Mouse (Mus musculus) T-helper 17 cell (primary cell): ENCODE measurements around the gene Frmd4b.

Experiments used
- in situ Hi-C, 2 experiments: fragments of 300-600 bp; cut with MboI, MseI; formaldehyde crosslinking; loops; 1 replicate in 1 of 2; 2 replicates in 1 of 2; pipeline ENCODE4 v1.15.1; 2025; ENCODE audit warnings: high pct_unique_total_duplicates in 2 of 2

Frmd4b gene

DNA sequence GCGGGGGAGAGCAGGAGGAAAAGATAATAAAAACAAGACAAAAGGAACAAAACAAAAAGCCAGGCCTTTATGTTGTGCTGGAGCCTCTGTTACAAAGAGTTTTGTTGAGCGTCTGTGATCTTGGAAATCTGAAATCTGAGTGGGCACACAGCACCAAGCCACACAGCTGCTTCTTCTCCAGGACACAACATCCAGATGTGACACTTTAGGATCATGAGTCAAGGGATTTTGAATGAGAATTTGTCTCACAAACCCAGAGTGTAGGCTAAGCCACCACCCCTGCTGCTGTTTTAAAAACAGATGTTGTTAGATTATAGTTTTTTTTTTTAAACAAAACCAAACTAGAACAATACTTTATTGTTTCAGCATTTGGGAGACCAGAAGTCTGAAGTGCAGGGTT, 345.0 kb downstream of the Frmd4b start:
- in situ Hi-C loops, result loop anchor here (25.0 kb wide), 2 partner anchors 435 to 465 kb away; no protein-coding TSS in a partner anchor

DNA sequence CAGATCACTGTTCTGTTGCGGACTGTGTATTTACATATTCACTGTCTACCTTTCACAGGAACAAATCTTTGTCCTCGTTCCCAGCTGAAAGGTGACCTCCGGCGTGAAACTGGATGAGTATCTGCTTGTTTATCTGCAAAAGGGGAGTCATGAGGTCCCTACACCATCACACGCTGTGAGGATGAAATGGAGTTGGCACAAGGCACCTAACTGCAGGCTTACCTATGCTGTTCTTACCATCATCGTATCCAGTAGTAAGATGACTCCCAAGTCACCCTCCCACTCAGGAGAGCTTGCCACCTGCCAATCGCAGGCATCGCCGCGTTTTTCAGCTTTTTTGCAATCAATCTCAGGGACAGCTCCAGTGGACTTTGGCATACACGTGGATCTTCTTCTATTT, 347.7 kb downstream of the Frmd4b start:
- in situ Hi-C loops, result loop anchor here (5.0 to 25.0 kb wide), 3 partner anchors 248 to 468 kb away; no protein-coding TSS in a partner anchor

DNA sequence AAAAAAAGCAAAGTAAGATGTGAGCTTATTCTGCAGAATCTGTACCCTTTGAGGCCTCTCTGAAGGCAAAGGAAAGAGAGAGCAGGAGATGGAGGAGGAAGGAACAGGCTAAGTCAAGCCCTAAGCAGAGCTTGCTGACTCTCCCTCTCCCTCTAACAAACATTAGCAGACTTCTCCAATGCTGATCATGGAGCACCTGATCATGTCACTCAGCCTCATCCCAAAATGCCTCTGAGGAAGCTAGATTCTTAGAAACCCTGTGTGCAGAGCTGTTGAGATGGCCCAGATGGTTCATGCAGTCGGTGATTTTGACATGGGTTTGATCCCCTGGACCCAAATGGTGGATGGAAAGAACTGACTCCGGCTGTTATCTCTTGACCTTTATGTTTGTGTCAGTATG, 350.2 kb downstream of the Frmd4b start:
- in situ Hi-C loops, result loop anchor here (5.0 to 25.0 kb wide), 3 partner anchors 250 to 470 kb away; no protein-coding TSS in a partner anchor

DNA sequence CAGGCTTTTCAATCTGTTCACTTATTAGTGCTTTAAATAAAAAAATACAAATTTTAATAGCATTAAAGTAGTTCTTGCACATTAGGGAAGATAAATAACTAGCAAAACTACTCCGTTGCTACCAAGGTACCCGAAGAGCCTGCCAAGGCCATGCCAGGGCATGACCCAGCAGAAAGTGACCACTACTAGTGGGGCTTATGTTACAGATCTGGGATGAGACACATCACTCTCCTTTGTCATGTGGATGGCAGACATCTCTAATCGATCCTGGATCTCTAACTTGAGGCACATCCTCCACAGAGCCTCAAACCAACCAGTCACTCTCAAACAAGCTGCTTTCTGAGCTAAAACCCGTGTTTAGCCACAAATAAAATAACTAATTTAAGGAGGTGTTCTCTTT, 350.7 kb downstream of the Frmd4b start:
- in situ Hi-C loops, result loop anchor here (5.0 to 25.0 kb wide), 3 partner anchors 251 to 471 kb away; no protein-coding TSS in a partner anchor

DNA sequence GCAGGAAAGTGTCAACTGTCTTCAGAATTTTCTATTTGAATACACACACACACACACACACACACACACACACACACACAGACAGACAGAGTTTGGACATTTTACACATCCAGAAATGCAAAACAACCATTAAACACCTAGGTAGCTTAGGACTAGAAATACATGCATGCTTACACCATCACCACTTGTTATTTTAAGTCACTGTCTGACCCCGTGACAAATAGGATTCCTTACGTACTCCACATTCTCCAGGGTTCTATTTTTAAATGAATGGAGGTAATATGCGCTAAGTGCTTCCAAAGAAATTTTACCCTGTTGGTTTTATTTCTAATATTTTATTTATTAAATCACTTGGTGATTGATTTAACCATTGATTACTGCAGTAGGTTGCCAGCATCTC, 351.6 kb downstream of the Frmd4b start:
- in situ Hi-C loops, result loop anchor here (5.0 to 25.0 kb wide), 3 partner anchors 252 to 472 kb away; no protein-coding TSS in a partner anchor

DNA sequence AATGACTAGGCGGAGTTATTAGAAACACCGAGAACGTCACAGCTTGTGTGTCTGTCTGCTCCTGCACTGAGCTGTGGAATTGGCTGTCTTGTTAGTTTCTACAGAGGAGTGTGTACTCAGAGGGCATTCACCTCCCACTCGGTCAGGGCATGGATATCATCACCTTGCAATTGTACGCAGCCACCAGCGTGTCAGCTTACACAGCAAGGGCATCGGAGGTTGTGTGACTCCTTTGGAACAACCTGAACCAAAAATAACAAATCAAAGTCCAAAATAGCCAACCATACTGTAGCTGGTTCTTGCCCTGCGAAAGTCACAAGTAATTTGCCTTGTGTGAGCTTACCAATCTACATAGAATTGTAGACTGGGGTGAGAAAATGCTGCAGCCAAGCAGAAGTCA, 352.1 kb downstream of the Frmd4b start:
- in situ Hi-C loops, result loop anchor here (5.0 to 25.0 kb wide), 3 partner anchors 252 to 472 kb away; no protein-coding TSS in a partner anchor

DNA sequence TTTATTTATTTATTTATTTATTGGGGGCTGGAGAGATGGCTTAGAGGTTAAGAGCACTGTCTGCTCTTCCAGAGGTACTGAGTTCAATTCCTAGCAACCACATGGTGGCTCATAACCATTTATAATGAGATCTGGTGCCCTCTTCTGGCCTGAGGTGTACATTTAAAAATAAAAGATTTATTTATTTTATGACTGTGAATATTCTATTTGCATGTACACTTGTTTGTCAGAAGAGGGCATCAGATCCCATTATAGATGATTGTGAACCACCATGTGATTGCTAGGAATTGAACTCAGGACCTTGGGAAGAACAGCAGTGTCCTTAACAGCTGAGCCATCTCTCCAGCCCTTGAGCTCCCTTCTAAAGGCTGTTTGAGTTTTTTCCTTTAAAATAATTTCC, 353.6 kb downstream of the Frmd4b start:
- in situ Hi-C loops, result loop anchor here (25.0 kb wide), 2 partner anchors 426 to 474 kb away; no protein-coding TSS in a partner anchor

DNA sequence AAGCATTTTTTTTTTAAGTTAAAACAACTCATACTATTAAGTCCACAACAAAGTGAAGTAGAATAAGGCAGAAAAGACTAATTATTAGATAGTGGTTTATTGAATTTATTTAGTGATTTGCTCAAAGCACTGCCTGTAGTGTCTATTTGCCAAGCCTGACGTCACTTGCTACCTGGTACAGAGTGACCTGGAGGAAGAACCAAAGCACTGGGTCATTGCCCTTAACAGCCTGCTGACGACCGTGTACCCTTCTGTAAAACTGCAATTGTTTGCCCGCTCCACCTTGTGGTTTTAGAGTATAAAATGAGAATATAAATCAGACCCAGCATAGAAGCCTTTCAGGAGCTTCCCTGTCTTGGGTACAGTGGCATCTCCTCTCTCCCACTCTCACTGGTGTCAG, 355.1 kb downstream of the Frmd4b start:
- in situ Hi-C loops, result loop anchor here (25.0 kb wide), 2 partner anchors 425 to 475 kb away; no protein-coding TSS in a partner anchor

DNA sequence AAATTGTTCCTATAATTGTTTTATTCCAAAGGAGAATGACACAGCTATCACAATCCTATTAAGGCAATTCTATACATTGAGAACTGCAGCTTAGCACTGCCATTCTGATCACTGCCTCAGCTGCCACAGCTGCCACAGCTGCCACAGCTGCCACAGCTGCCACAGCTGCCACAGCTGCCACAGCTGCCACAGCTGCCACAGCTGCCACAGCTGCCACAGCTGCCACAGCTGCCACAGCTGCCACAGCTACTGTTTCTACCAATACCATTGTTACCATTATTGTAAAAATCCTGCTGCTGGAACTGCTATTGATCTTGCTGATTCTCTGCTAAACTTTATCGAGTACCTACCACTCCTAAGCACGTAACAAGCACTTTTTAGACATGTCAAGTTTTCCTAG, 357.4 kb downstream of the Frmd4b start:
- in situ Hi-C loops, result loop anchor here (5.0 to 25.0 kb wide), 3 partner anchors 262 to 477 kb away; no protein-coding TSS in a partner anchor

DNA sequence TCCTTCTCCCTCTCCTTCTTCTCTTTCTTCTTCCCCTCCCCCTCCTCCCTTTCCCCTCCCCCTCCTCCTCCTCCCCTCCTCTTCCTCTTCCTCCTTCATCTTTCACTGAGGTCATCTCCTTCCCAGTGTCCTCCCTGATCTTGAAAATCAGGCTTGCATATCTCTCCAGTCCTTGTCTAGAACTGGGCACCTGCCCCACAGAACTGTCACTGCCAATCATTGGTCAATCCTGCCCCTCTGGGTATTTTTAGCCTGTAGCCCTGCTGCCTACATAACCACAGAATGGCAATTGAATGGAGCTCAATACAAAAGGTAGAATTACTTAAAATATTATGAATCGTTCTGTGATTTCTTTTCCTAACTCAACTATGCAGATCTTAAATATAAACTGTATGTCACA, 358.9 kb downstream of the Frmd4b start:
- in situ Hi-C loops, result loop anchor here (5.0 to 25.0 kb wide), 3 partner anchors 264 to 479 kb away; no protein-coding TSS in a partner anchor

DNA sequence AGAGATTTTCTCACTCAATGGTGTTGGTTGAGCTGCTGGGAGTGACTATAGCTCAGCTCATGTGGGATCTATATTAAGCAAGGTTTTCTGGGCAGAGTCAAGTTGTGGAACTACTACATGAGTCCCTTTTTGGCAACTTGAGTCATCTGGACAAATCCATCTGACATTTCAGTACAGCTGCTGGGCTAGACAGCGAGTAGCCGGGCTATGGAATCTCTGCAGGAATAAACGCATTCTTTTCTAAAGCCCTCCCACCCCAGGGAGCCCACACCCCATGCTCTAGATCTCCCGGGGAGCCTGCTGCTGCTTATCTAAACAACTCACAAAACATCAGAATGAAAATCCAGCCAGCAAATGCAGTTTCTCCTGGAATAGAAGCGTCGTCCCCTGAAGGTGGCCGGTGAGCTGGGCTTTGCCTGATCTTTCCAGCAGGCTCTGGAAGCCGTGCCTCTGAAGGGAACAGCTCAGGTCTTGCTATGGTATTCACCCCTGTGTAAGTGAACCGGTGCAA, 364.6 kb downstream of the Frmd4b start, which contains the start of gene Lmod3:
TSS of gene Lmod3 (minus strand) at position 49 of the 511 bp plus-strand sequence.
- in situ Hi-C loops, result loop anchor here (5.0 to 25.0 kb wide), 4 partner anchors 165 to 490 kb away; no protein-coding TSS in a partner anchor

DNA sequence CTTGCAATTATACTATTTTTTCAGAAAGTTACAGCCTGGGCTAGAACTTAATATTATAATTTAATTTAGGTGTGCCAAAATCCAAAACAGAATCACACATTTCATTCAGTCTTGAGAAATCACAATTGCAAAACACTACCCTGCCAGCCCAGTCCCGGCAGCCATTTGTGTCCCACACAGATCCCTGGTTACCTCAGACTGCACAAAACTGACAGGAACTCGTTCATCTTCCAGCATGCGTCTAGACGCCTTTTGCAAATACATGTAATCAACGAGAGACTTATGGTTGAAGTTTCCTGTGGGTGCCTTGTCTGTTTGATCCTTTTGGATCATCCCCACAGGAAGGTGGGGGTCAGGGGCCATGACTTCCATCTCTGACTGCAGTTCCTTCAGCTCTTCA, 365.3 kb downstream of the Frmd4b start:
- in situ Hi-C loops, result loop anchor here (5.0 to 25.0 kb wide), 4 partner anchors 165 to 490 kb away; no protein-coding TSS in a partner anchor

DNA sequence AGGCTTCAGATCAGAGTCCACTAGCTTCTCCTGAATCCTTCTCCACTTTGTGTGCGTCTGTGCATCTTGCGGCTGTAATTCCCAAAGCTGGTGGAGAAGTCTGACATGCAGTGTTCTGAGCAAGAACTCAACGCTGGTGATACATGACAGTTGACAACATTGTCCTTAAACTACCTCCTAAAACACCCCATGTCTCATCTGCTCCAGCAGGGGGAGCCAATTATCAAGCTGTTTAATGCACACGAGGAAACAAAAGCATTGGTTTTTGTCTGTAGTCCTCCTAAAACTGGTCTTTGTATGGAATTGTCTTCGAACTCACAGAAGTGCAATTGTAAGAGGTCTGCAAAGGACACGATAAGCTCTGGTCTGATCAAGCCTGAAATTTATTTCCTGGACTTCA, 366.4 kb downstream of the Frmd4b start:
- in situ Hi-C loops, result loop anchor here (5.0 to 25.0 kb wide), 4 partner anchors 166 to 491 kb away; no protein-coding TSS in a partner anchor

DNA sequence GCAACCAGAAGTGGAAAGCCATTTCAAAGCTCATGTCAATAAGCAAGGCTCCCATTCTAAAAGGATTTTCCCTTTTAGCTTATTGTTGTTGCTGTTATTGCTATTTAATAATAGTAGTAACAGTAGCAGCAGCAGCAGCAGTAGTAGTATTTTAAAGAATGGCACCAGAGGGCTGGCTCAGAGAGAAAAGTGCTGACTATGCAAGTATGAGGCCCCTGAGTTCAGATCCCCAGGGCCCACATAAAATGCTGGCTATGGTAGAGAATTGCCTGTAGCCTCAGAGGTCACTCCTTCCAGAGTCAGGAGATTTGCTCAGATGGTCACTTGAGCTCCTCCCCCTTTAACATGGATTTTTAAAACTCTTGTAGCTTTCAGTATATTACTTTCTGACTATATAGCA, 372.1 kb downstream of the Frmd4b start:
- in situ Hi-C loops, result no loop called here

DNA sequence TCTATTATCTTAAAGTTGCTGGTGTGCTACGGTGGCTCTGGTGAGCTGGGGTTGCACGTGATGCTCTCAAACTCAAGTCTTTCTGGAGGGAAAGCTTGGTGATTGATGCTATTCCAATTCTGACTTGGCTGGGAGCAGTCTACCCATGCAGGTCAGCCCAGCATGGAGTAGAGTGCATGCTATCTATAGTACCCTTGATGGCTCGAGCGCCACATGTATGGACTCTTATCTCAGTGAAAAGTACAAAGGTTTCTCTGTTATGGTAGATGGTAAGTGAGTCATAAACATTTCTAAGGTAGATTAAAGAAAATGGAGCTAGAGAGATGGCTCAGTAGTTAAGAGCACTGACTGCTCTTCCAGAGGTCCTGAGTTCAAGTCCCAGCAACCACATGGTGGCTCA, 374.8 kb downstream of the Frmd4b start:
- in situ Hi-C loops, result no loop called here

DNA sequence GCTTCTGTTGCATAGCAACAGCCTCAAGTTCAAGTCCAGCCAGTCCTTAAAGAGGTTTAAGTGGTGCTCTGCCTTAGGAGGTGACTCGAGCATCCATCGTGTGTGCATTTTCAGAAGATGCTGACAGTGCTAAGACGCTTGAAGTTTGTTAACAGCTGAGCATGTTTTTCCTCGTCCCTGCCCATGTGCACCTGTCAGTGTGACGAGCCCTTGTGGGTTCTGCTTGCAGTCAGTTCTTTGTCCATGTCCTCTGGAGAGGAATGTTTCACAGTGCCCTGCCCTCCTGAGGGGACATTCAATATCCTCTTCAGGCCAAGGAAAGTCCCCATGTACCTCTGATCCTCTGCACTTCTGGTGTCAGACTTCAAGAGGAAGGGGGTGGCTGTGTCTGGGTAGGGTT, 377.2 kb downstream of the Frmd4b start:
- in situ Hi-C loops, result no loop called here

DNA sequence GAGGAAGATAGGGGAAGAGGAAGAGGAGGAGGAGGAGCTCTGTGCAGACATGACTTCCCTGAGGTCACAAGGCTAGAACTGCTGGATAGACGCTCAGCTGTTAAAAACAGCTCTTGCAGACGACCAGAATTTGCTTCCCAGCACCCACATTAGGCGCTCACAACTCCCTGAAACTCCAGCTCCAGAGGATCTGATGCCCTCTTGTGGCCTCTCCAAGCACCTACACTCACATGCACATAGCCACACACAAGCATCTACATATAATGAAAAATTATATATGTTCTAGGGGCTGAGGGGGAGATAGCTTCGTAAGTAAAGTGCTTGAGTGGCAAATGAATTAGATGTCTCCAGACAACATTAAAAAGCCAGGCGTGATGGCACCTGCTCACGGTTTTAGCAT, 378.0 kb downstream of the Frmd4b start:
- in situ Hi-C loops, result no loop called here
